Mouse (Mus musculus): ENCODE measurements around the gene Kcmf1. TPM values are rescaled to one million over a fixed set of nuclear protein-coding genes. Genes with fewer than 3 reads are reported as not detected.

Gene Kcmf1
- total RNA-seq, 1 experiment from 2014 or later, result 159 TPM

- no peak for ATAC-seq (replicated peaks in 1 of 2; ENCODE audit: insufficient read depth in 1 of 2, low FRiP score in 2 of 2, low TSS enrichment in 1 of 2, low read depth in 1 of 2, poor library complexity in 2 of 2, severe bottlenecking in 2 of 2)
Observed at GRCm38 (mm10) chr6:72911261-72911660, 11.5 kb upstream of the Kcmf1 start.

- no peak for ATAC-seq (replicated peaks in 1 of 2; ENCODE audit: insufficient read depth in 1 of 2, low FRiP score in 2 of 2, low TSS enrichment in 1 of 2, low read depth in 1 of 2, poor library complexity in 2 of 2, severe bottlenecking in 2 of 2)
Observed at GRCm38 (mm10) chr6:72902254-72902990, 2.6 kb upstream of the Kcmf1 start.

GRCm38 (mm10) chr6:72900952-72901351 lies 1.2 kb upstream of the Kcmf1 start:
- no peak for ATAC-seq (replicated peaks in 1 of 2; ENCODE audit: insufficient read depth in 1 of 2, low FRiP score in 2 of 2, low TSS enrichment in 1 of 2, low read depth in 1 of 2, poor library complexity in 2 of 2, severe bottlenecking in 2 of 2)

- peak in 1 of 2 experiments; percentile 4; a peak in 1 of 4 replicates for ATAC-seq (replicated peaks in 1 of 2; ENCODE audit: insufficient read depth in 1 of 2, low FRiP score in 2 of 2, low TSS enrichment in 1 of 2, low read depth in 1 of 2, poor library complexity in 2 of 2, severe bottlenecking in 2 of 2)
Observed at GRCm38 (mm10) chr6:72899201-72899780, 488 bp downstream of the Kcmf1 start.

- ATAC-seq (replicated peaks in 1 of 2; ENCODE audit: insufficient read depth in 1 of 2, low FRiP score in 2 of 2, low TSS enrichment in 1 of 2, low read depth in 1 of 2, poor library complexity in 2 of 2, severe bottlenecking in 2 of 2), result peak; percentile 40 to 57; a peak in 3 of 4 replicates
Observed at GRCm38 (mm10) chr6:72898244-72899200, 1.3 kb downstream of the Kcmf1 start.

GRCm38 (mm10) chr6:72895000-72895399 lies 4.8 kb downstream of the Kcmf1 start:
- no peak for ATAC-seq (replicated peaks in 1 of 2; ENCODE audit: insufficient read depth in 1 of 2, low FRiP score in 2 of 2, low TSS enrichment in 1 of 2, low read depth in 1 of 2, poor library complexity in 2 of 2, severe bottlenecking in 2 of 2)

GRCm38 (mm10) chr6:72891238-72891637 lies 8.5 kb downstream of the Kcmf1 start:
- ATAC-seq (replicated peaks in 1 of 2; ENCODE audit: insufficient read depth in 1 of 2, low FRiP score in 2 of 2, low TSS enrichment in 1 of 2, low read depth in 1 of 2, poor library complexity in 2 of 2, severe bottlenecking in 2 of 2), result no peak

- ATAC-seq (replicated peaks in 1 of 2; ENCODE audit: insufficient read depth in 1 of 2, low FRiP score in 2 of 2, low TSS enrichment in 1 of 2, low read depth in 1 of 2, poor library complexity in 2 of 2, severe bottlenecking in 2 of 2), result no peak
Observed at GRCm38 (mm10) chr6:72888655-72889054, 11.1 kb downstream of the Kcmf1 start.

- no peak for ATAC-seq (replicated peaks in 1 of 2; ENCODE audit: insufficient read depth in 1 of 2, low FRiP score in 2 of 2, low TSS enrichment in 1 of 2, low read depth in 1 of 2, poor library complexity in 2 of 2, severe bottlenecking in 2 of 2)
Observed at GRCm38 (mm10) chr6:72885268-72885667, 14.5 kb downstream of the Kcmf1 start.

- ATAC-seq (replicated peaks in 1 of 2; ENCODE audit: insufficient read depth in 1 of 2, low FRiP score in 2 of 2, low TSS enrichment in 1 of 2, low read depth in 1 of 2, poor library complexity in 2 of 2, severe bottlenecking in 2 of 2), result peak in 1 of 2 experiments; percentile 26; a peak in 1 of 4 replicates
Observed at GRCm38 (mm10) chr6:72884767-72885166, 15.0 kb downstream of the Kcmf1 start.

- no peak for ATAC-seq (replicated peaks in 1 of 2; ENCODE audit: insufficient read depth in 1 of 2, low FRiP score in 2 of 2, low TSS enrichment in 1 of 2, low read depth in 1 of 2, poor library complexity in 2 of 2, severe bottlenecking in 2 of 2)
Observed at GRCm38 (mm10) chr6:72882661-72883458, 16.9 kb downstream of the Kcmf1 start.

- ATAC-seq (replicated peaks in 1 of 2; ENCODE audit: insufficient read depth in 1 of 2, low FRiP score in 2 of 2, low TSS enrichment in 1 of 2, low read depth in 1 of 2, poor library complexity in 2 of 2, severe bottlenecking in 2 of 2), result no peak
Observed at GRCm38 (mm10) chr6:72882222-72882621, 17.6 kb downstream of the Kcmf1 start.

- peak in 1 of 2 experiments; percentile 18; a peak in 2 of 4 replicates for ATAC-seq (replicated peaks in 1 of 2; ENCODE audit: insufficient read depth in 1 of 2, low FRiP score in 2 of 2, low TSS enrichment in 1 of 2, low read depth in 1 of 2, poor library complexity in 2 of 2, severe bottlenecking in 2 of 2)
Observed at GRCm38 (mm10) chr6:72881619-72881979, 18.2 kb downstream of the Kcmf1 start.

GRCm38 (mm10) chr6:72880913-72881618 lies 18.7 kb downstream of the Kcmf1 start:
- ATAC-seq (replicated peaks in 1 of 2; ENCODE audit: insufficient read depth in 1 of 2, low FRiP score in 2 of 2, low TSS enrichment in 1 of 2, low read depth in 1 of 2, poor library complexity in 2 of 2, severe bottlenecking in 2 of 2), result peak; percentile 89 to 91

- ATAC-seq (replicated peaks in 1 of 2; ENCODE audit: insufficient read depth in 1 of 2, low FRiP score in 2 of 2, low TSS enrichment in 1 of 2, low read depth in 1 of 2, poor library complexity in 2 of 2, severe bottlenecking in 2 of 2), result peak; percentile 71 to 72
Observed at GRCm38 (mm10) chr6:72876629-72877028, 23.1 kb downstream of the Kcmf1 start.

GRCm38 (mm10) chr6:72873338-72873737 lies 26.4 kb downstream of the Kcmf1 start:
- ATAC-seq (replicated peaks in 1 of 2; ENCODE audit: insufficient read depth in 1 of 2, low FRiP score in 2 of 2, low TSS enrichment in 1 of 2, low read depth in 1 of 2, poor library complexity in 2 of 2, severe bottlenecking in 2 of 2), result no peak

- ATAC-seq (replicated peaks in 1 of 2; ENCODE audit: insufficient read depth in 1 of 2, low FRiP score in 2 of 2, low TSS enrichment in 1 of 2, low read depth in 1 of 2, poor library complexity in 2 of 2, severe bottlenecking in 2 of 2), result no peak
Observed at GRCm38 (mm10) chr6:72872276-72872675, 27.5 kb downstream of the Kcmf1 start.
